Mouse (Mus musculus) liver, postnatal 0 days (tissue): Measurements from ENCODE around the gene Serpini1.

Source experiments
- CTCF ChIP-seq: sonication (generic); IDR thresholded peaks from 2 replicates; pipeline ENCODE4 v1.5.1; 2016; ENCODE audit warnings: antibody characterized with exemption, low read depth
- EP300 ChIP-seq: IDR thresholded peaks from 2 replicates; pipeline ENCODE4 v1.6.1; 2016; ENCODE audit warnings: antibody characterized with exemption, low read depth, mild to moderate bottlenecking

DNA sequence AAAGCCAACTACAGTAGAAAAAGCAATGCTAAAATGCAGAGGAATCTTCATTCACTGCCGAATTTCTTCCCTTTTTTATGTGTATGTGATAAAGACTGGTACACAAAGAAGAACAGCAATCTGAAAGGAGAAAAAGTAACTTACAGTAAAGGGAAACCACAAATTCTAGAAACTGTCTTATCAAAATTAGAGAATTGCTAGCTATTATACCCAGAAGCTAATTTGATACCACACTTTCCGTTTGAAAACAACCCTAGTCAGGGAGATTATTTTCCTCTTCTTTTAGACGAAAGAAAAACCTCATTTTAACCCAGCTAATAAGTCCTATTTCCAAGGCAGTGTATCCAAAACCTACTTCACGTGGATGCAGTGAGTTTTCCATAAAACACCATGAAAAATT lies 16.1 kb upstream of the Serpini1 start:
- TF ChIP-seq CTCF (no peak), EP300 (no peak)
